Mouse (Mus musculus) heart, postnatal 0 days (tissue): ENCODE data around the gene Gm9732.
"Not testable (repeated sequence)": the region's sequence is repeated elsewhere in the genome, so short reads cannot be mapped to it uniquely, and the experiment has no call there.

Experiments used
- CTCF ChIP-seq: IDR thresholded peaks from 2 replicates; pipeline ENCODE4 v1.5.1; 2016; ENCODE audit warnings: antibody characterized with exemption, control low read depth, low read depth
- EP300 ChIP-seq: IDR thresholded peaks from 2 replicates; pipeline ENCODE4 v1.6.1; 2016; ENCODE audit warnings: antibody characterized with exemption, low read depth

GRCm38 (mm10) chr14:43237769-43238168, 37.1 kb upstream of the Gm9732 start:
- TF ChIP-seq EP300, CTCF: not testable (repeated sequence)
